Mouse (Mus musculus) embryonic facial prominence, embryonic 14.5 days (tissue): ENCODE measurements around the gene Anp32e. TPM values are rescaled to one million over a fixed set of nuclear protein-coding genes. Genes with fewer than 3 reads are reported as not detected.
"Not testable (repeated sequence)": the region's sequence is repeated elsewhere in the genome, so short reads cannot be mapped to it uniquely, and the experiment has no call there.

ENCODE experiments used
- ATAC-seq: fragments of 200-750 bp; cut with Nextera tagmentation; 2 replicates; pipeline ENCODE4 v1.8.0; 2017; ENCODE audit warnings: low read depth, moderate number of reproducible peaks, moderate TSS enrichment
- DNase-seq: peaks from one replicate; pipeline ENCODE4 v3.0.0-alpha.2; 2015; ENCODE audit warnings: low spot score
- H3K27ac ChIP-seq: fragments of 300-500 bp; sonication (generic); replicated peaks from 2 replicates; pipeline ENCODE4 v1.5.1; 2014; ENCODE audit warnings: low read depth, mild to moderate bottlenecking, low read length, moderate library complexity
- H3K27me3 ChIP-seq: fragments of 300-500 bp; sonication (generic); replicated peaks from 2 replicates; pipeline ENCODE4 v1.6.1; 2014; ENCODE audit warnings: low read length; ENCODE audit not compliant: control insufficient read depth, insufficient read depth
- H3K36me3 ChIP-seq: fragments of 300-500 bp; sonication (generic); 2 replicates; pipeline ENCODE4 v1.6.1; 2014; ENCODE audit warnings: low read length, mixed read lengths; ENCODE audit not compliant: control insufficient read depth, insufficient read depth
- H3K4me1 ChIP-seq: fragments of 300-500 bp; sonication (generic); 2 replicates; pipeline ENCODE4 v1.6.1; 2014; ENCODE audit warnings: antibody characterized with exemption, low read length; ENCODE audit not compliant: control insufficient read depth, insufficient read depth
- H3K4me2 ChIP-seq: fragments of 300-500 bp; sonication (generic); 2 replicates; pipeline ENCODE4 v1.6.1; 2014; ENCODE audit warnings: low read depth, mild to moderate bottlenecking, low read length, moderate library complexity, mixed read lengths
- H3K4me3 ChIP-seq: fragments of 300-500 bp; sonication (generic); 2 replicates; pipeline ENCODE4 v1.5.1; 2014; ENCODE audit warnings: low read depth, mild to moderate bottlenecking, low read length
- H3K9ac ChIP-seq: fragments of 300-500 bp; sonication (generic); 2 replicates; pipeline ENCODE4 v1.6.1; 2014; ENCODE audit warnings: low read depth, mild to moderate bottlenecking, low read length, moderate library complexity, mixed read lengths
- H3K9me3 ChIP-seq: fragments of 300-500 bp; sonication (generic); 2 replicates; pipeline ENCODE4 v1.6.1; 2016; ENCODE audit warnings: low read length; ENCODE audit not compliant: control insufficient read depth
- WGBS: fragments of 180-500 bp; shearing (Covaris S2); extraction: QIAGEN DNeasy Blood & Tissue Kit; methylation state at CpG from one replicate; pipeline ENCODE4 v1.1.7; 2014; 5-methylcytosine and 5-hydroxymethylcytosine counted together
- polyA plus RNA-seq: library from polyadenylated mRNA; unstranded; fragments of >200 nt; fragmentation: Nextera tagmentation; extraction: Ambion mirVana; gene quantifications from 2 replicates; pipeline ENCODE4 v1.2.1, GENCODE M21; 2014

Anp32e gene
- polyA plus RNA-seq, 1 experiment from 2014 or later = 62.6 TPM

- WGBS = 27% methylated on average over 11 of the region's 11 CpGs
- H3K27me3 ChIP-seq = no peaks in the 10 kb centered on the region
- peak overlapping the region; percentile 43 for H3K9ac ChIP-seq
Measured at GRCm38 (mm10) chr3:95892066-95893052, 36.7 kb upstream of the Anp32e start.

DNA sequence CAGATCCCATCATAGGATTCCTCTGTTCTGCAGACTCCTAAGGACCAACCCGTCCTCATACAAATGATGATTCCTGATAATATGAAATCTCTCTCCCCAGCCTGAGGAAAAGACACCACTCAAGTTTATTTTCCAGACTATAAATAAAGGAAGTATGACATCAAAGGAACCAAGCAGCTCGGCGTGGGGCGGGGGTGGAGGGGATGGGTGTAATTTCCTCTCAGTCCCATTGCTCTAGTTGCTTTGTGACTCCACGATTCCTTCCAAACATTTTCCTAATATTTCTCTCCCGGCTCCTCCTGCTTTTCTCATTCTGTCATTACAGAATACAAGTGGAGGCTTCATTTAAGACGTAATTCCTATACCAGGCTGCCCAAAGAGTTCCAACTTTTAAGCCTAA lies 35.9 kb upstream of the Anp32e start:
- Histone ChIP-seq H3K4me2 (peak overlapping the region; percentile 70), H3K4me3 (peak overlapping the region; percentile 70), H3K4me1 (peaks cover 13% of the 10 kb centered on the region; the same call in 1 of the 2 replicates), H3K9ac (peak overlapping the region; percentile 56), H3K36me3 (peaks cover 9% of the 10 kb centered on the region), H3K27ac (peak overlapping the region; percentile 87), H3K9me3 (no peaks in the 10 kb centered on the region), H3K27me3 (no peaks in the 10 kb centered on the region)
- no peak for DNase-seq
- 17% methylated on average over 7 of the region's 7 CpGs for WGBS
- no peak for ATAC-seq

More at GRCm38 (mm10) chr3:95892066-95893052, 36.7 kb upstream of the Anp32e start:
- DNase-seq = peak; percentile 40
- H3K36me3 ChIP-seq = peaks cover 1% of the 10 kb centered on the region; the same call in 1 of the 2 replicates
- no peaks in the 10 kb centered on the region for H3K9me3 ChIP-seq
- peaks cover 13% of the 10 kb centered on the region; the same call in 1 of the 2 replicates for H3K4me1 ChIP-seq
- H3K4me2 ChIP-seq = peak overlapping the region; percentile 70
- no peak for ATAC-seq
- peak overlapping the region; percentile 19 for H3K4me3 ChIP-seq
- peak overlapping the region; percentile 87 for H3K27ac ChIP-seq

GRCm38 (mm10) chr3:95893606-95894316 lies 35.3 kb upstream of the Anp32e start, which contains the start of gene Aph1a:
TSS of gene Aph1a (plus strand) at chr3:95893969.
- DNase-seq (peak; percentile 99), ATAC-seq (peak; percentile 98)
- H3K9me3 ChIP-seq, H3K27me3 ChIP-seq: not testable (repeated sequence)
- Histone ChIP-seq H3K27ac (peak within 1 kb of the TSS; percentile 87), H3K4me1 (peaks cover 13% of the 10 kb centered on the region; the same call in 1 of the 2 replicates), H3K9ac (peak within 1 kb of the TSS; percentile 81), H3K36me3 (peaks cover 13% of the 10 kb centered on the region), H3K4me2 (peak within 1 kb of the TSS; percentile 85), H3K4me3 (peak within 1 kb of the TSS; percentile 70)
- 0% methylated on average over 20 of the region's 43 CpGs for WGBS

DNA sequence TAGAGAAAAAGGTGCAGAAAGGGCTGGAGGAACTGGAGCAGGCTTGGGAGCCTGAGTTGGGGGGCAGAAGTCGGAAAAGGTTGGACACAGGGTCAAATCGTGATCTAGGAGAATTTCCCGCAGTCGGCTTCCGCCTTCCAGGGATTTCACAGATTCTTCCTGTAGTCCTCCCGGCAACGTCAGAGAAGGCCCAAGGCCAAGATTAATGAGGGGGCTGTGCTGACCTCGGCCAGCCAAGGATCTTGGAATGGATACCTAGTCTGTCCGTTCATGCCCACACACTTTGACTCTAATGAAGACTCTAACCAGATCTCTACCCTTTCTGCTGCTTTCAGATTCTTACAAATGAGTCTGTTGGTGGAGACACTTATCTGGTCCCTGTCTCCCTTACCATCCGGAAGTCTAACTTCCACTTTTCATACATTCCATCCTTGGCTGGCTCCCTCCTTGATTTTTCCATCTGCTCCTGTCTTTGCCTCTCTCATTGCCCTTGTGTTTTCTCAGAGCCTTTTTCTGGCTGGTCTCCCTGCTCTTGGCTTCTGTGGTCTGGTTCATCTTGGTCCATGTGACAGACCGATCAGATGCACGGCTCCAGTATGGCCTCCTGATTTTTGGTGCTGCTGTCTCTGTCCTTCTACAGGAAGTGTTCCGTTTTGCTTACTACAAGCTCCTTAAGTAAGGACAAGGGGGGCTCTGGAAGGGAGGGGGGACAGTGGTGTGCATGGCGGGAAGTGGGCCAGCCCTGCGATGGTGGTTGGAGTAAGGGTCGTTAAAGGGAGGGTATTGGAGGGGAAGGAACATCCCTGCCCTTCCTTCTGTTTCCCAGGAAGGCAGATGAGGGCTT lies 34.5 kb upstream of the Anp32e start:
- H3K4me2 ChIP-seq = peak overlapping the region; percentile 85
- H3K9me3 ChIP-seq = no peaks in the 10 kb centered on the region
- H3K9ac ChIP-seq = peak overlapping the region; percentile 81
- 11% methylated on average over 15 of the region's 16 CpGs for WGBS
- H3K27ac ChIP-seq = peak overlapping the region; percentile 70
- ATAC-seq (0 out of 2 replicates have a peak, but pooled peaks have one; percentile 0), DNase-seq (peak; percentile 44)
- H3K27me3 ChIP-seq = no peaks in the 10 kb centered on the region
- peak overlapping the region; percentile 70 for H3K4me3 ChIP-seq
- peaks cover 13% of the 10 kb centered on the region; the same call in 1 of the 2 replicates for H3K4me1 ChIP-seq
- H3K36me3 ChIP-seq = peaks cover 13% of the 10 kb centered on the region

GRCm38 (mm10) chr3:95895501-95895900 lies 33.5 kb upstream of the Anp32e start:
- ATAC-seq, H3K27me3 ChIP-seq, H3K27ac ChIP-seq, DNase-seq, H3K4me3 ChIP-seq, H3K9me3 ChIP-seq, H3K9ac ChIP-seq: not testable (repeated sequence)
- Histone ChIP-seq H3K36me3 (peaks cover 13% of the 10 kb centered on the region), H3K4me1 (peaks cover 13% of the 10 kb centered on the region; the same call in 1 of the 2 replicates), H3K4me2 (peak overlapping the region; percentile 85)
- WGBS = 85% methylated on average over 7 of the region's 7 CpGs

DNA sequence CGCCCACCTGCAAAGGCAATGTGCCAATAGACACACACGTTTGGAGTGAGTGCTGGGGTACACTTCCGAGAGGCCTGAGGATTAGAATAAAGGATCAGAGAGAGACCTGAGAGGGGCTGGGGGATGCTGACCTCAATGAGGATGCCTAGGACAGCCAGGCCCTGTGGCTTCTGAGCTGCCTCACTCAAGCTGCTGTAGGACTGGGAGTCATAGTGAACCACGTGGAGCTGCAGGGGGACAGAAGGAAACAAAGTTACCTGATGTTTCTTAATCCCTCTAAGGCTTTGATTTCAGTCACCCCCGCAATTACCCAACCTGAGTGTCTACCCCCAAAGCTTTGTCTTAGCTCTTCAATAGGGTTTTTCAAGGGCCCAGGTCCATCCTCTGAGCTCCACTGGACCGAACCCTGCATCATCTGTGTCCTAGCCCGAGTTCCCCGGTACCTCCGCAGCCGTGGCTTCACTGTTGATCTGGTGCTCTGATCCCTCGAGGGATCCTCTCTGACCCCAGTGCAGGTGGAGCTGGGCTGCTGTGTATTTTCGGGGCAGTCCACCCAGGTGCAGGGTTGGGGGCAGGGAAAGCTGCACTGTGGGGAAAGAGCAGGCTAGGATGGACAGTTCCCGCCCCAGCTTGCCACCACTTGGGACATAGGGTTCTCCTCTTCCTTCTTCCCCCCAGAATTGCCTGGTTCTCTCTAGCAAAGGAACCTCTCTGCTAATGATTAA lies 29.1 kb upstream of the Anp32e start:
- Histone ChIP-seq H3K4me1 (peaks cover 18% of the 10 kb centered on the region), H3K4me3 (no peak overlapping the region), H3K27me3 (no peaks in the 10 kb centered on the region), H3K36me3 (peaks cover 13% of the 10 kb centered on the region), H3K4me2 (no peak overlapping the region), H3K9me3 (no peaks in the 10 kb centered on the region), H3K27ac (no peak overlapping the region), H3K9ac (0 out of 2 replicates have a peak overlapping the region, but pooled peaks have one; percentile 14)
- 69% methylated on average over 13 of the region's 13 CpGs for WGBS
- DNase-seq (no peak), ATAC-seq (no peak)

- Histone ChIP-seq H3K4me1 (peaks cover 24% of the 10 kb centered on the region), H3K4me2 (no peak overlapping the region), H3K9me3 (no peaks in the 10 kb centered on the region), H3K27ac (no peak overlapping the region), H3K9ac (no peak overlapping the region), H3K4me3 (no peak overlapping the region), H3K36me3 (peaks cover 13% of the 10 kb centered on the region), H3K27me3 (no peaks in the 10 kb centered on the region)
- ATAC-seq (no peak), DNase-seq (no peak)
- WGBS = 55% methylated on average over 9 of the region's 9 CpGs
Measured at GRCm38 (mm10) chr3:95901616-95902372, 27.3 kb upstream of the Anp32e start.
